Mouse (Mus musculus) limb, embryonic 10.5 days (tissue): Measurements from ENCODE around the gene Zfp874b. TPM values are rescaled to one million over a fixed set of nuclear protein-coding genes. Genes with fewer than 3 reads are reported as not detected.
"Not testable (repeated sequence)": the region's sequence is repeated elsewhere in the genome, so short reads cannot be mapped to it uniquely, and the experiment has no call there.

Experiments used
- DNase-seq: peaks from one replicate; pipeline ENCODE4 v3.0.0-alpha.2; 2017; ENCODE audit warnings: low spot score
- H3K27ac ChIP-seq: fragments of 300-500 bp; sonication (generic); 2 replicates; pipeline ENCODE4 v1.5.1; 2016; ENCODE audit warnings: mild to moderate bottlenecking
- H3K27me3 ChIP-seq: fragments of 300-500 bp; sonication (generic); 2 replicates; pipeline ENCODE4 v1.6.1; 2016; ENCODE audit warnings: low read depth, mild to moderate bottlenecking; ENCODE audit not compliant: poor library complexity, severe bottlenecking
- H3K36me3 ChIP-seq: fragments of 300-500 bp; sonication (generic); 2 replicates; pipeline ENCODE4 v1.6.1; 2016; ENCODE audit warnings: mild to moderate bottlenecking, moderate library complexity
- H3K4me1 ChIP-seq: fragments of 300-500 bp; sonication (generic); 2 replicates; pipeline ENCODE4 v1.6.1; 2016
- H3K4me3 ChIP-seq: fragments of 300-500 bp; sonication (generic); 2 replicates; pipeline ENCODE4 v1.5.1; 2016; ENCODE audit warnings: mild to moderate bottlenecking, moderate library complexity
- H3K9me3 ChIP-seq: fragments of 300-500 bp; sonication (generic); replicated peaks from 2 replicates; pipeline ENCODE4 v1.6.1; 2016; ENCODE audit warnings: mild to moderate bottlenecking
- WGBS: fragments of 180-500 bp; shearing (Covaris S2); methylation state at CpG from one replicate; pipeline ENCODE4 v1.1.7; 2016; 5-methylcytosine and 5-hydroxymethylcytosine counted together
- polyA plus RNA-seq: library from polyadenylated mRNA; unstranded; fragments of >200 nt; fragmentation: Nextera tagmentation; extraction: Ambion mirVana; gene quantifications from 2 replicates; pipeline ENCODE4 v1.2.1, GENCODE M21; 2016

Zfp874b gene
- 1.5 and 2.5 TPM in 2 replicates for polyA plus RNA-seq

DNA sequence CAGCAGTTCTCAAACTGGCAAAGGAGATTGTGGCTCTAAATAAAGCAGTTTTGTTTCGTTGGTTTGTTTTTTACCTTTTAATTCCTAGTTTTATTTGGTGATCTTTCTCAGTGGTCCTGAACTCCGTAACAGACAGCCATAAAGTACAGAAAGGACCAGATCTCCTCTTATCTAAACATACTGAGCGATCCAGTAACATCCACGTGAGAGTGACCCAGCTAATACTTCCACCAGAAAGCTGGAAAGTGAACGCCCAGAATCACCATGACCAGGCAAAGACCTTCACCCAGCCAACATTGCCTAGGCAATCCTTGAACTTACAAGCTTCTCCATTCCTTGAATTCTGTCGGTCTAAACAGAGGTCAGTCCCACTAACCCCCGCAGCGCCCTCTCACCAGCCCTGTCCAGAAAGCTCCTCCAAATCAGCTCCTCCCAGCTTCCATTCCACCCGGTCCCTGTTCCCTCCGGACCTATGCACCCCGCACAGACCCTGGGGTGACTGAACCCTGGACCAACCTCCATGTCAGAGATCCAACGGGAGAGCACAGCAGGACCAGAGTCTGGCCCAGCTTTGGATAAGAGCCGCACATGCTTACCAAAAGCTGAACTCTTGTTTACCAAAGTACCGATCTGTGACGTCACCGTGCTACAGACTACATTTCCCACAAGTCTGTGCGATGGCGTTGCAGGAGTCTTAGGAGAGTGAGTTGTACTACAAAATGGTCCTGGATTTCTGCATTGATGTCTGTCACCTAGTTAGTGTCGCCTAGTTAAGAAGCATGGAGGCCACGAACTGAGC lies at the start of gene Zfp874b:
Zfp874b (minus strand) TSS at position 634 of the 799 bp plus-strand sequence.
- no peaks in the 10 kb centered on the region for H3K27me3 ChIP-seq
- H3K4me3 ChIP-seq = peak within 1 kb of the TSS; percentile 62
- H3K4me1 ChIP-seq = peaks cover 9% of the 10 kb centered on the region
- WGBS = 4% methylated on average over 20 of the region's 20 CpGs
- H3K9me3 ChIP-seq = no peaks in the 10 kb centered on the region
- DNase-seq = peak; percentile 76
- H3K27ac ChIP-seq = peak within 1 kb of the TSS; percentile 78
- H3K36me3 ChIP-seq = peaks cover 17% of the 10 kb centered on the region

DNA sequence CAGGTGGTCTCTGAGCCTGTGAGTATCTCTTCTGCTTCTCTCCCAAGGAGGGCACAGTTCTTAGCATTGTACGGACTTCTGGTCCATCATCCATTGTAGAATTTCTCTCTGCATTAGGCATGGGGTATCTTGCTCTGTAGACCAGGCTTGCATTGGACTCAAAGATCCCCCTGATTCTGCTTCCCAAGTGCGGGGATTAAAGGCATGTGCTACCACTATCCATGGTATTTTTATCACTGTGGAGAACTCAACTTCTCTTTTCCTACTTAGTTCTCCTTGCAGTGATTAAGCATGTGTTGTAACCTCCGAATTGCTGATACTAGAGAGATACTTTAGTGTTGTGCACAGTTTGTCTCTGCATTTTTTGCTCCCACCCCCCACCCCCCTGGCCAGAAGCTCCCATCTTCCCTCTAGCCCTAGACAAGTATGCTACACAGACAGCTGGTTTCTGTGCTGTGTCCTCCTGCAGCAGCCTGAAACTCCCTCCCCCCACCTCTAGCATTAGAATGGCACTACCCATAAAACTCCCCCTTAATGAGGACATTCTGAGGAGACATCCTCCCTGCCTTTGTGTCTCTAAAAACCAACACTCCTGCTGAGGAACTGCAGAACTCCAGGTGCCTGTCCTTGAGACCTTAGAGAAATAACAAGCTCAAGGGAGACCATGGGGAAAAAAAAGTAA lies 43.1 kb upstream of the Zfp874b start:
- H3K36me3 ChIP-seq = no peaks in the 10 kb centered on the region
- no peak for DNase-seq
- 77% methylated on average over 3 of the region's 3 CpGs for WGBS
- 0 out of 2 replicates have a peak, but pooled peaks cover 2% of the 10 kb centered on the region for H3K9me3 ChIP-seq
- peaks cover 13% of the 10 kb centered on the region for H3K4me1 ChIP-seq
- no peak overlapping the region for H3K4me3 ChIP-seq
- H3K27me3 ChIP-seq = no peaks in the 10 kb centered on the region
- no peak overlapping the region for H3K27ac ChIP-seq

DNA sequence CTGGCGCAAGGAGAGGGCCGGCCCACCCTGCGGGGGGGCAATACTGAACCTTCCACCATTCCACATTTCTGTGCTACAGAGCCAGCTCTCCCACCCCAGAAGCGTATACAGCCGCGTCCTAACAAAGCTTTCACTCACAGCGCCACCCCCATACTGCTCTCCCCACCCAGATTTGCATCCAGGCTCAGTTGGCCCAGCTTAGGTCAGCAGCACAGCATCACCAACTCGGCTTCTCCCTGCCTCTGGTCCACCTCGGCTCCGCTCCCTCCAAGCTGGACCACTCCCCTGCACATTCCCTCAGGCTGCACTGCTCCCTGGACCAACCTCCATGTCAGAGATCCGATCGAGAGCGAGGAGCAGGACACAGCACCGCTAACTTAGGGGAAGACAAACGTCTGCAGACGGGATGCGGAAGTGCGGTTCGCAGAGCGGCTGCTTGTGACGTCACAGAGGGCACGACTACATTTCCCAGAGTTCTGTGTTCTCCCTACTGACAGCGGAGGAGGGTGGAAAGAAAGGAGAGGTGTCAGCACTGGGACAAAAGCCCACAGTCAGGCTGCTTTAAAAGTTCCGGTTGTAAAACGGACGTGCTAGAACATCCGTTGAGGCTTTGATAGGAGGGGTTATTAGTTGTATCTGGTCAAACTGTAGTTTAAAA lies 41.8 kb upstream of the Zfp874b start, which contains the start of the genes Gm26965 and Zfp87:
Gm26965 (minus strand) TSS at position 399 of the 658 bp plus-strand sequence.
Zfp87 (minus strand) TSS at position 425 of the 658 bp plus-strand sequence.
- WGBS = under 1% methylated on average over 27 of the region's 27 CpGs
- H3K27me3 ChIP-seq = no peaks in the 10 kb centered on the region
- DNase-seq = peak; percentile 90
- peaks cover 13% of the 10 kb centered on the region for H3K4me1 ChIP-seq
- peak within 1 kb of the TSS; percentile 90 for H3K4me3 ChIP-seq
- no peaks in the 10 kb centered on the region for H3K9me3 ChIP-seq
- H3K27ac ChIP-seq = peak within 1 kb of the TSS; percentile 88
- H3K36me3 ChIP-seq = peaks cover 8% of the 10 kb centered on the region

DNA sequence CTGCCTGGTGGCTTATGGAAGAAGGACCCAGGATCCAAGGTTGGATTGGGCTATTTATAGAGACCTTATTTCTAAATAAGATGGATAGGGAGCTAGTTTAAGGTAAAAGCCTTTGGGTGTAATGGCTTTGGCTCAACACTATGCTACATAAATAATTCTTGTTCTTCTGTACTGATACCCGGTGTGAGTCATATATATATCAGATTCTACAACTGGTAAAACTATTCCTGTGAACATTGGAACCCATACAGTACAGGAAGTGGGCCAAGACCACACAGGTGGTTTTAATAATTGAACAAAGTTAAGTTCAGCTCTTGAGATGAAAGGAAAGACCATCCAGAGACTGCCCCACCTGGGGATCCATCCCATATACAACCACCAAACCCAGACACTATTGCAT lies 16.9 kb upstream of the Zfp874b start:
- Histone ChIP-seq H3K4me1 (peaks cover 9% of the 10 kb centered on the region), H3K27me3 (no peaks in the 10 kb centered on the region), H3K9me3 (no peaks in the 10 kb centered on the region), H3K27ac (no peak overlapping the region), H3K36me3 (peaks cover 6% of the 10 kb centered on the region; the same call in 1 of the 2 replicates), H3K4me3 (0 out of 2 replicates have a peak overlapping the region, but pooled peaks have one; percentile 77)
- 82% methylated on average over 1 of the region's 1 CpGs for WGBS
- DNase-seq = no peak

DNA sequence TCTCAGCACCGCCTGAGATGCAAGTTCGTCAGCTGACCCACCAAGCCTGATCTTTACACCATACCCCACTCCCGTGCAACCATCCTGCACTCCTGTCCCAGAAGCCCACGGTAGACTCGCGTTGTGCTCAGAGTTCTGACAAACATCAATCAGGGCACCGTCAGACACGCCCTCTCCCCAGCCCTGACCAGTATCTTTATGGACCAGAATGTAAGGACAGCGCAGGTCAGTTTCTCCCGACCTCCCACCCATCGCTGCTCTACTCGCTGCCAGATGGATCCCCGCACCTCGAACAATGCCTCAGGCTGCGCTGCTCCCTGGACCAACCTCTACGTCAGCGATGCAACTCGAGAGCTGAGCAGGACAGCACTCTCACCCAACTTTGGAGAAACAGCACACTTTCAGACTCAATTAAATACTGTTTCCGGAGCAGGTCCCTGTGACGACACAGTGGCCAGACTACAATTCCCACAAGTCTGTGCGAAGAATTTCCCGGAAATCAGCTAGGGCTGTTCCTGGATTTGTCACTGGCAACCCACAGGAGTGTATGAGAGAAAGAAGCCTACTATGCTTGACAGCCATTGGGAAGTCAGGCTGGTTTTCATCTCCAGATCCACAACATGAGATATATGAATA lies 16.1 kb upstream of the Zfp874b start, which contains the start of gene Zfp58:
Zfp58 (minus strand) TSS at position 472 of the 636 bp plus-strand sequence.
- under 1% methylated on average over 22 of the region's 22 CpGs for WGBS
- H3K27me3 ChIP-seq = no peaks in the 10 kb centered on the region
- peak within 1 kb of the TSS; percentile 84 for H3K27ac ChIP-seq
- DNase-seq = peak; percentile 75
- H3K9me3 ChIP-seq = no peaks in the 10 kb centered on the region
- peaks cover 9% of the 10 kb centered on the region for H3K4me1 ChIP-seq
- H3K36me3 ChIP-seq = peaks cover 12% of the 10 kb centered on the region
- H3K4me3 ChIP-seq = peak within 1 kb of the TSS; percentile 77

DNA sequence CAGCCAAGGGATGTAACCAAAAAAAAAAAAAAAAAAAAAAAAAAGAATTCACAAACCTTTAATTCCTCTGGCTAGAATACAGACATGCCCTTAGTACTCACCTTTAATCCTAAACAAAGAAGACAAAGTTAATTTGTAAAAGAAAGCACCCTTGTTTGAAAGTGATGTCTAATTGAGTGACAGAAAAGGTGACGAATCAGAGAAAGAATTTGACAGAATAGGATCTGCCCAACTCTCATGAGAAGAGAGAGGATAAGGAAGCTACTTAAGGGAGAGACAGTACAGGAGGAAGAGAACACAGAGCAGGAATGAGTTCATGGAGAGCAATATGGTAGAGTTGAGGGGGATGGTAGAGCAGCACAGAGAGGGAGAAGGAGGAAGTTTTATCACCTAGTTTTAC lies 11.6 kb upstream of the Zfp874b start:
- no peak for DNase-seq
- no peaks in the 10 kb centered on the region for H3K27me3 ChIP-seq
- WGBS = 86% methylated on average over 1 of the region's 1 CpGs
- no peak overlapping the region for H3K27ac ChIP-seq
- H3K4me3 ChIP-seq = no peak overlapping the region
- peaks cover 9% of the 10 kb centered on the region for H3K4me1 ChIP-seq
- peaks cover 58% of the 10 kb centered on the region for H3K36me3 ChIP-seq
- 0 out of 2 replicates have a peak, but pooled peaks cover 7% of the 10 kb centered on the region for H3K9me3 ChIP-seq

DNA sequence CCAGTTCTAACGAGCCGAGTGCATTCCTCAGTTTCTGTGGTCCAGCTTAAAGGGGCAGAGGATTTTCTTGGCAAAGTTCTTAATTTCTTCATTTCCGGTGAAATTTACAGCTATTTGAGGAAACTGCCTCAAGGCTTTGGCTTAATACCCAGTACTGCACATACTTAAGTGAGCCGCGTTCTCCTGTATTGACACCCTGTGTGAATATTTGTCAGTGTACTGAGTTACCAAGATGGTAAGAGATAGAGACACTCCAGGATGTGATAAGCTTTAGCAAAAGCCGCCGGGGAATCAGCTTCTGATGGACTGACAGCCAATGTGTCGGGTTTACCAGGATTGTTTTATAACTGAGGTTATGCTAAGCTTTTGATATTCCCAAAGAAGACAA lies 360 bp upstream of the Zfp874b start:
- H3K27ac ChIP-seq = peak overlapping the region; percentile 78

DNA sequence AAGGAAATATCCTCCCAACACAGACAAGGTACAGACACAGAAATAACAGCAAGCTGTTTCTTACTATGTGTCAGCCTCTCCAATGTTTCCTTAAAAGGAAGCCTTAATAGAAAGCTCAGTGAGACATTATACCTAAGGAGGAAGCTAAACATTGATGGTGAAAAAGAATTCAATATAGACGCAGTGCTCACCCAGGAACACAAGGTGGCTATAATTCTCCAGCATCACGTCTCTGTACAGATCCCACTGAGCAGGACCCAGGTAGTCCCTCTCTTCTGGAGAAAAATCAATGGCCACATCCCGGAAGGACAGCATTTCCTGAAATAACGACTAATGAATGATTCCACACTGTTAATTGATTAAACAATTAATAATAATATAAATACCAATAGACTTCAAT lies 2.5 kb downstream of the Zfp874b start:
- H3K36me3 ChIP-seq = no peaks in the 10 kb centered on the region
- no peaks in the 10 kb centered on the region for H3K27me3 ChIP-seq
- no peak for DNase-seq
- H3K27ac ChIP-seq = no peak overlapping the region
- peaks cover 9% of the 10 kb centered on the region for H3K4me1 ChIP-seq
- H3K9me3 ChIP-seq = no peaks in the 10 kb centered on the region
- H3K4me3 ChIP-seq = no peak overlapping the region
- 77% methylated on average over 4 of the region's 4 CpGs for WGBS

More for the DNA sequence above, 360 bp upstream of the Zfp874b start:
- H3K27me3 ChIP-seq = no peaks in the 10 kb centered on the region
- peak overlapping the region; percentile 62 for H3K4me3 ChIP-seq
- 49% methylated on average over 8 of the region's 8 CpGs for WGBS
- H3K4me1 ChIP-seq = peaks cover 9% of the 10 kb centered on the region
- H3K36me3 ChIP-seq = peaks cover 23% of the 10 kb centered on the region
- DNase-seq = no peak
- H3K9me3 ChIP-seq = no peaks in the 10 kb centered on the region

DNA sequence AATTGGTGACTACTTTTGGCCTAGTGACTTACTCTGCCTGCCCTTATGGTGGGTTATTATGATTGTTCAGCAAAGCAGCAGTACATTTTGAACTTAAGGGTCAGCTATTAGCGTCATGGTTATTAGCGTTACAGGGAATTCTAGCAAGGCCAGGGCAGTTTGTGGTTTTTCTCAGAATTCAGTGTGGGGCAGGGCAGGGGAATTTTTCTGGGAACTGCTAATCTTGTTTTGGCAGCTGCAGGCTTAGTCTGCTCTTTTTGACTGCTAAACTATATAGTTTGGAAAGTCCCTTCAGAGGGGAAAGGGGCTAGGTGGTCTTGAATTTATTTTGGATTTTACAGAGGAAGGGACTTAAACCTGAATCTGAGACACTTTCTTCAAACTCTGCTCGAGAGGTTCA lies 14.8 kb downstream of the Zfp874b start:
- no peak overlapping the region for H3K27ac ChIP-seq
- H3K36me3 ChIP-seq = peaks cover 26% of the 10 kb centered on the region
- no peak overlapping the region for H3K4me3 ChIP-seq
- no peak for DNase-seq
- H3K4me1 ChIP-seq = no peaks in the 10 kb centered on the region
- no peaks in the 10 kb centered on the region for H3K27me3 ChIP-seq
- no peaks in the 10 kb centered on the region for H3K9me3 ChIP-seq
- WGBS = 88% methylated on average over 3 of the region's 3 CpGs

DNA sequence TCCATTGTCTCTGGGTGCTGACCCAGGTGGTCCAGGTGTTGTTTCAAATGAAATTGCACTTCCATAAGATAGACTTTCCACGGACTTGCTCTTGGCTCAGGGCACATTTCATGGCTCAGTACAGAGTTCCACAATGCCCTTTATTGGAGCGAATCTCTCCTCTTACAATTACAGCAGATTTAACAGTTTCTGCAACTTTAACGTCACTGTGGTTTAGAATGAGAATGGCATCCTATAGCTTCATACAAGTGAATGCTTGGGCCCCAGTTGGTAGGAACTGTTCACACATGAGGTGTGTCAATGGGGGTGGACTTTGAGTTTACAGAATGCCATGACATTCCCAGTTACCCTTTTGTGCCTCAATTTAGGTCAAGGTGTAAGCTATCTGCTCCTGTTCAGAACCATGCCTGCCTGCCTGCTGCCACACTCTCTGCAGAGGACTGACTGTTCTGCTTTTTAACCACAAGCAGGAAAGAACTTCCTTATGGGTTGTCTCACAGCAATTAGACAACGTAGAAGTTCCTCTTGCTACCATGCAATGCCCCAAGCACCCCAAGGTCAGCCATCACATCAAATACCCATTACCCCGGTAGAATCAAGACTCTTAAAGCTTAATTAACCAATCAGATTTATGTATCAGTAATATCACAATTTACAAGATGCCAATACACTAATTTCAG lies 20.4 kb downstream of the Zfp874b start:
- not testable (repeated sequence) for H3K27me3 ChIP-seq, DNase-seq, H3K4me1 ChIP-seq, H3K4me3 ChIP-seq, H3K9me3 ChIP-seq, H3K27ac ChIP-seq, H3K36me3 ChIP-seq
- WGBS = 92% methylated on average over 3 of the region's 5 CpGs

DNA sequence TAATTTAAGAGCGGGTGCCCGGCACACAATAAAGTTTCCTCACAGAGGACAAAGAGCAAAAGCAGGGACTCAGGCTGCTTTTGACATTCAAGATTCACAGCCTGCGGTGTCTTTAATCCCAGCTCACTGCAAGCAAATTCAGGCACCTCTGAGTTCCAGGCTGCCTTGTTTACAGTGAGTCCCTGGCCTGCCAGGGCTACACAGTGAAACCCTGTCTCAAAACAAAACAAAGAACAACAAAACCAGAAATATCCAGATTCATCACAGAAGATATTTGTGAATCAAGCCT lies 32.1 kb downstream of the Zfp874b start:
- WGBS = 8% methylated on average over 3 of the region's 3 CpGs
- peaks cover 9% of the 10 kb centered on the region for H3K4me1 ChIP-seq
- peak overlapping the region; percentile 78 for H3K27ac ChIP-seq

More for the DNA sequence above, 32.1 kb downstream of the Zfp874b start:
- Histone ChIP-seq H3K9me3 (no peaks in the 10 kb centered on the region), H3K27me3 (no peaks in the 10 kb centered on the region), H3K4me3 (peak overlapping the region; percentile 63), H3K36me3 (peaks cover 9% of the 10 kb centered on the region)
- DNase-seq = peak; percentile 31
